ENCODE assay signal across 16 mouse cellular contexts in genomic region chr10:75511897-75512296, GRCm38 (mm10). TPM values are rescaled to one million over a fixed set of nuclear protein-coding genes. Genes with fewer than 3 reads are reported as not detected.
"Had no signal": no experiment of that assay in that cellular context is flagged by ENCODE, and none has a peak within 500 bp of the region (broad histone marks: within the 10 kb centered on the region; RNA-seq: fewer than 3 reads in every experiment).

No protein-coding gene starts in this region.

- H3K4me3 ChIP-seq: kidney, embryonic 15.5 days; limb, embryonic 13.5 days; liver, embryonic 12.5 days; midbrain, embryonic 15.5 days; neural tube, embryonic 13.5 days; stomach, embryonic 15.5 days had no signal

- H3K27ac ChIP-seq: limb, embryonic 13.5 days; liver, embryonic 12.5 days; midbrain, embryonic 15.5 days; neural tube, embryonic 13.5 days; stomach, embryonic 15.5 days had no signal

- H3K9ac ChIP-seq: kidney, embryonic 15.5 days; limb, embryonic 13.5 days; liver, embryonic 12.5 days; lung, embryonic 14.5 days; midbrain, embryonic 15.5 days; neural tube, embryonic 13.5 days; stomach, embryonic 15.5 days had no signal

- H3K27me3 ChIP-seq: kidney, embryonic 15.5 days; limb, embryonic 13.5 days; liver, embryonic 12.5 days; midbrain, embryonic 15.5 days; neural tube, embryonic 13.5 days; stomach, embryonic 15.5 days had no signal

- DNase-seq: kidney, postnatal 14 days; left cerebral cortex, postnatal 4 days; lung, embryonic 14.5 days; lung, postnatal 10 days; lung, postnatal 4 days; right cerebral cortex, postnatal 14 days; spleen, adult 18-20 months; thymus, postnatal 4 days had no signal

- H3K9me3 ChIP-seq: kidney, embryonic 15.5 days; limb, embryonic 13.5 days; liver, embryonic 12.5 days; midbrain, embryonic 15.5 days; neural tube, embryonic 13.5 days; stomach, embryonic 15.5 days had no signal

- H3K4me2 ChIP-seq: kidney, embryonic 15.5 days; limb, embryonic 13.5 days; lung, embryonic 14.5 days; midbrain, embryonic 11.5 days; midbrain, embryonic 15.5 days; neural tube, embryonic 13.5 days; stomach, embryonic 15.5 days had no signal

- ATAC-seq: liver, embryonic 12.5 days; midbrain, embryonic 15.5 days had no signal

RNA-seq across cellular contexts. Expression of gene Lrrc75b, which starts 48.2 kb away (rescaled TPM):
- total RNA-seq: monocyte, adult 5-6 weeks had no signal

RNA-seq across cellular contexts. Expression of gene Ggt1, which starts 49.5 kb away (rescaled TPM):
- total RNA-seq: monocyte, adult 5-6 weeks had no signal
